Mouse (Mus musculus) liver, postnatal 0 days (tissue): ENCODE data around the gene Stil. TPM values are rescaled to one million over a fixed set of nuclear protein-coding genes. Genes with fewer than 3 reads are reported as not detected.
A peak's percentile ranks its signal among the peaks of the same experiment; 100 is the strongest.

Experiments used
- ATAC-seq: fragments of 200-750 bp; cut with Nextera tagmentation; 2 replicates; pipeline ENCODE4 v1.8.0; 2017; ENCODE audit warnings: mild to moderate bottlenecking, moderate library complexity
- DNase-seq: peaks from one replicate; pipeline ENCODE4 v3.0.0-alpha.2; 2016
- H3K27ac ChIP-seq: fragments of 300-500 bp; sonication (generic); 2 replicates; pipeline ENCODE4 v1.5.1; 2014; ENCODE audit warnings: antibody characterized with exemption, moderate library complexity, mild to moderate bottlenecking, low read depth
- H3K27me3 ChIP-seq: fragments of 300-500 bp; sonication (generic); 2 replicates; pipeline ENCODE4 v1.6.1; 2014; ENCODE audit warnings: low read length, control low read depth, mixed read lengths; ENCODE audit not compliant: insufficient read depth
- H3K36me3 ChIP-seq: fragments of 300-500 bp; sonication (generic); replicated peaks from 2 replicates; pipeline ENCODE4 v1.6.1; 2014; ENCODE audit warnings: mild to moderate bottlenecking, control low read depth, low read length, moderate library complexity, mixed read lengths; ENCODE audit not compliant: insufficient read depth
- H3K4me1 ChIP-seq: fragments of 300-500 bp; sonication (generic); 2 replicates; pipeline ENCODE4 v1.6.1; 2014; ENCODE audit warnings: antibody characterized with exemption, mild to moderate bottlenecking, control low read depth; ENCODE audit not compliant: insufficient read depth
- H3K4me2 ChIP-seq: fragments of 300-500 bp; sonication (generic); 2 replicates; pipeline ENCODE4 v1.6.1; 2014; ENCODE audit warnings: low read depth, mild to moderate bottlenecking, low read length, moderate library complexity, mixed read lengths
- H3K4me3 ChIP-seq: fragments of 300-500 bp; sonication (generic); 2 replicates; pipeline ENCODE4 v1.5.1; 2014; ENCODE audit warnings: low read depth, low read length
- H3K9ac ChIP-seq: fragments of 300-500 bp; sonication (generic); replicated peaks from 2 replicates; pipeline ENCODE4 v1.6.1; 2014; ENCODE audit warnings: mild to moderate bottlenecking, moderate library complexity
- H3K9me3 ChIP-seq: fragments of 300-500 bp; sonication (generic); 2 replicates; pipeline ENCODE4 v1.6.1; 2016; ENCODE audit warnings: mild to moderate bottlenecking, control low read depth, low read length, mixed read lengths
- CTCF ChIP-seq: sonication (generic); IDR thresholded peaks from 2 replicates; pipeline ENCODE4 v1.5.1; 2016; ENCODE audit warnings: antibody characterized with exemption, low read depth
- EP300 ChIP-seq: IDR thresholded peaks from 2 replicates; pipeline ENCODE4 v1.6.1; 2016; ENCODE audit warnings: antibody characterized with exemption, low read depth, mild to moderate bottlenecking
- WGBS: fragments of 180-500 bp; shearing (Covaris S2); extraction: QIAGEN DNeasy Blood & Tissue Kit; methylation state at CpG from one replicate; pipeline ENCODE4 v1.1.7; 2014; ENCODE audit not compliant: insufficient replicate concordance; 5-methylcytosine and 5-hydroxymethylcytosine counted together
- polyA plus RNA-seq: library from polyadenylated mRNA; unstranded; fragments of >200 nt; fragmentation: Nextera tagmentation; extraction: Ambion mirVana; gene quantifications from 2 replicates; pipeline ENCODE4 v1.2.1, GENCODE M21; 2015

Gene Stil
- polyA plus RNA-seq, 1 experiment from 2014 or later = 3.4 TPM

DNA sequence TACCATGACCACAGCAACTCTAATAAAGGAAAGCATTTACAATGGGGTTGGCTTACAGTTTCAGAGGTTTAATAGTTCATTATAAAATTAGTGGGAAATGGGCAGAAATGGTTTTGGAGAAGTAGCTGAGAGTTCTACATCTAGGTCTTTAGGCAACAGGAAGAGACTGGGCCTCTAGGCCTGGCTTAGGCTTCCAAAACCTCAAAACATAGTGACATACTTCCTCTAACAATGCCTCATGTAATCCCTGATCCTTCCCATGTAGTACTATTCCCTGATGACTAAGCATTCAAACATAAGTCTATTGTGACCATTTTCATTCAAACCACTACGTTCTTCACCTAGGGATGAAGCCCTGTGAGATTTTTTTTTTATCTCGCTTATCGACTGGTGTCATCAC, 5.7 kb upstream of the Stil start:
- ATAC-seq = no peak
- no peaks in the 10 kb centered on the region for H3K36me3 ChIP-seq
- no peaks in the 10 kb centered on the region for H3K9me3 ChIP-seq
- H3K27me3 ChIP-seq = no peaks in the 10 kb centered on the region
- 73% methylated on average over 3 of the region's 3 CpGs for WGBS
- no peak overlapping the region for H3K4me2 ChIP-seq
- peak overlapping the region; percentile 35; the same call in 1 of the 2 replicates for H3K27ac ChIP-seq
- no peak overlapping the region for H3K9ac ChIP-seq
- peaks cover 4% of the 10 kb centered on the region; the same call in 1 of the 2 replicates for H3K4me1 ChIP-seq
- TF ChIP-seq EP300 = no peak
- TF ChIP-seq CTCF = no peak
- H3K4me3 ChIP-seq = no peak overlapping the region
- DNase-seq = no peak

GRCm38 (mm10) chr4:114997051-114997450, 2.9 kb upstream of the Stil start:
- no peak overlapping the region for H3K4me3 ChIP-seq
- no peak overlapping the region for H3K9ac ChIP-seq
- peak; percentile 43 for DNase-seq
- H3K9me3 ChIP-seq = no peaks in the 10 kb centered on the region
- H3K27ac ChIP-seq = no peak overlapping the region
- H3K4me2 ChIP-seq = no peak overlapping the region
- WGBS = 40% methylated on average over 3 of the region's 3 CpGs
- TF ChIP-seq CTCF (peak; percentile 74), EP300 (no peak)
- ATAC-seq = no peak
- no peaks in the 10 kb centered on the region for H3K27me3 ChIP-seq
- peaks cover 6% of the 10 kb centered on the region; the same call in 1 of the 2 replicates for H3K4me1 ChIP-seq
- no peaks in the 10 kb centered on the region for H3K36me3 ChIP-seq

DNA sequence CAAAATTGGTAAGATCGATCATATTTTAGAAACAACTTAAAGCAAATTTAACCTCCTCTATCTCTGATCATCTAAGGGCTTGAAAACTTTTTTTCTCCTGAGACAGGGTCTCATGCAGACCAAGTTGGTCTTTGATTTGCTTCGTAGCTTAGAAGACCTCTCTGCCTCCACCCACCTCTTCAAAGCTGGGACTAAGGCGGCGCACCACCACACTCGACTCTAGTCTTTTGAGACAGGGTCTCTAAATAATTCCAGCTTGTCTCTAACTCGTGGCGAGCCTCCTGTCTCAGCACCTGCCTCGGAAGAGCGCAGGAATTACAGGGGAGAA, 550 bp upstream of the Stil start:
- Histone ChIP-seq H3K9ac (peak overlapping the region; percentile 76), H3K4me1 (peaks cover 6% of the 10 kb centered on the region; the same call in 1 of the 2 replicates), H3K27me3 (no peaks in the 10 kb centered on the region), H3K36me3 (peaks cover 13% of the 10 kb centered on the region), H3K4me2 (peak overlapping the region; percentile 97), H3K9me3 (no peaks in the 10 kb centered on the region), H3K27ac (peak overlapping the region; percentile 93), H3K4me3 (peak overlapping the region; percentile 84)
- 10% methylated on average over 9 of the region's 9 CpGs for WGBS
- DNase-seq = no peak
- peak; percentile 3 for ATAC-seq
- TF ChIP-seq EP300 (no peak), CTCF (no peak)

- H3K27me3 ChIP-seq = no peaks in the 10 kb centered on the region
- no peak for TF ChIP-seq CTCF
- no peak for TF ChIP-seq EP300
- DNase-seq (no peak), ATAC-seq (peak; percentile 28)
- peak overlapping the region; percentile 97 for H3K4me2 ChIP-seq
- H3K27ac ChIP-seq = peak overlapping the region; percentile 80
- peaks cover 4% of the 10 kb centered on the region; the same call in 1 of the 2 replicates for H3K4me1 ChIP-seq
- peak overlapping the region; percentile 84 for H3K4me3 ChIP-seq
- 0% methylated on average over 8 of the region's 8 CpGs for WGBS
- no peaks in the 10 kb centered on the region for H3K9me3 ChIP-seq
- peaks cover 22% of the 10 kb centered on the region for H3K36me3 ChIP-seq
- H3K9ac ChIP-seq = peak overlapping the region; percentile 81
Observed at GRCm38 (mm10) chr4:115000429-115000795, 453 bp downstream of the Stil start.

- Histone ChIP-seq H3K4me2 (no peak overlapping the region), H3K36me3 (peaks cover 71% of the 10 kb centered on the region), H3K9ac (no peak overlapping the region), H3K9me3 (no peaks in the 10 kb centered on the region), H3K27ac (no peak overlapping the region), H3K27me3 (no peaks in the 10 kb centered on the region), H3K4me3 (no peak overlapping the region), H3K4me1 (no peaks in the 10 kb centered on the region)
- WGBS = 90% methylated on average over 3 of the region's 3 CpGs
- no peak for DNase-seq
- no peak for ATAC-seq
- TF ChIP-seq CTCF (no peak), EP300 (no peak)
Observed at GRCm38 (mm10) chr4:115014276-115014675, 14.3 kb downstream of the Stil start.

- H3K36me3 ChIP-seq = peaks cover 71% of the 10 kb centered on the region
- TF ChIP-seq EP300 (no peak), CTCF (no peak)
Observed at GRCm38 (mm10) chr4:115019997-115020396, 20.0 kb downstream of the Stil start.

GRCm38 (mm10) chr4:115035043-115035442, 35.1 kb downstream of the Stil start:
- no peak for TF ChIP-seq CTCF
- H3K9me3 ChIP-seq = no peaks in the 10 kb centered on the region
- no peak overlapping the region for H3K4me3 ChIP-seq
- DNase-seq (peak; percentile 47), ATAC-seq (0 out of 2 replicates have a peak, but pooled peaks have one; percentile 29)
- H3K27me3 ChIP-seq = no peaks in the 10 kb centered on the region
- H3K36me3 ChIP-seq = peaks cover 54% of the 10 kb centered on the region
- 42% methylated on average over 6 of the region's 6 CpGs for WGBS
- no peak overlapping the region for H3K9ac ChIP-seq
- H3K4me1 ChIP-seq = no peaks in the 10 kb centered on the region
- H3K27ac ChIP-seq = no peak overlapping the region
- H3K4me2 ChIP-seq = no peak overlapping the region

More at GRCm38 (mm10) chr4:115019997-115020396, 20.0 kb downstream of the Stil start:
- Histone ChIP-seq H3K9ac (no peak overlapping the region), H3K27me3 (no peaks in the 10 kb centered on the region), H3K4me3 (no peak overlapping the region), H3K9me3 (no peaks in the 10 kb centered on the region), H3K4me1 (no peaks in the 10 kb centered on the region), H3K27ac (no peak overlapping the region), H3K4me2 (no peak overlapping the region)
- ATAC-seq (no peak), DNase-seq (no peak)
- WGBS = 91% methylated on average over 3 of the region's 3 CpGs
